Mouse (Mus musculus): Measurements from ENCODE around the gene Spef1. TPM values are rescaled to one million over a fixed set of nuclear protein-coding genes. Genes with fewer than 3 reads are reported as not detected.

The Spef1 gene
- polyA plus RNA-seq, 3 experiments from 2014 or later = 0.47 to 0.54 TPM; not detected in 1

DNA sequence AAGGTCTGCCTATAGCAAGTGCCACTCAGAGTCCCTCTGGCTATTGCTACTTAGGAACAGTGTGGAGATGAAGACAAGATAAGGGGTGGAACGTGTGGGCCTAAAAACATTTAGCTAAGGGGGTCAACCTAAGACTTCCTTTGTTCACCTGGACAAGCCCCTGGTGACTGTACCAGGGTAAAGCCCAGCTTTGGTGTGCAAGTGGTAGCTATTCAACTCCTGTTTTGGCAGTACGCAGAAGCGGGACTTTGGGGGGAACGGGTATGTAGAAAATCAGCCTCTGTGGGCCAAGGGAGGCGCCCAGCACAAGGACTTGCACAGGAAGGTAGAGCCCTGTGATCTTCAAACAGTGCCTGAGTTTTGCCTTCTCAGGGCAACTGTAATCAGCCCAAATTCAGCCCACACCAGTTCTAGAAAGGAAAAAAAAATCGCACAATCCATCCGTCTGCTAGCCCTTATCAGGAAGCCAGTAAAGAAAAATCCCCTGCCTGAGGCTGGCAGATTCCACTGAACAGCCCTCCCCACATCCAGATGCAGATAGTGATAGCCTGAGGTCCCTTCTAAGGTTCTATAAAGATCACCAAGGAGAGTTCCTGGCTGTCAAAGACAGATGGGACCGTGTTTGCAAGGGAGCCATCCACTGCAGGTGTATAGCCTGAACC is 18.6 kb upstream of the Spef1 start:
- ATAC-seq = no peak

DNA sequence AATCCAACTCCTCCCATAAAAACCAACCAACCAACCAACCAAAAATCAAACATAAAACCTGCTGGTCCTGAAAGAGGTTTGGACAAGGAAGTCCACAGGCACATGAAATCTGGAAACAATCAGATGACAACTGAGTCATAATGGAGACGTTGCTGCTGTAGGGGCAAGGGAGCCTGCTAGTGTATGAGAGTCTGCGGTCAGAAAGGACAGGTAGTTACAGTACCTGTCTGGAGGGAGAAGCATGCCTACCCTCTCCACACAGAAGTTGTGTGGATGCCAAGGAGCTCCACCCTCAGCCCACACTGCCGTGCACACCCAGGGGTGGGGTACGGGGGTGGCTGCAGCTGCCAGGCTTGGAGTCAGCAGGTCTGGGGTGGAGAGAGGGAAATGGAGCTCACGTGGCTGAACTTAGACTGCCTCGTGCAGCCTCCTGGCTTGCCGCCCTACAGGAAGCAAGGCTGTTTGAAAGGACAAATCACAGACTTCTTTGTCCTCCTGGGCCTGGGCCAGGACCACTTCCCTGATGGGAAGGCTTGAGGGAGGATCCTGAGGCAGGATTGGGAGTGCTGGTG is 17.4 kb upstream of the Spef1 start:
- ATAC-seq = no peak

DNA sequence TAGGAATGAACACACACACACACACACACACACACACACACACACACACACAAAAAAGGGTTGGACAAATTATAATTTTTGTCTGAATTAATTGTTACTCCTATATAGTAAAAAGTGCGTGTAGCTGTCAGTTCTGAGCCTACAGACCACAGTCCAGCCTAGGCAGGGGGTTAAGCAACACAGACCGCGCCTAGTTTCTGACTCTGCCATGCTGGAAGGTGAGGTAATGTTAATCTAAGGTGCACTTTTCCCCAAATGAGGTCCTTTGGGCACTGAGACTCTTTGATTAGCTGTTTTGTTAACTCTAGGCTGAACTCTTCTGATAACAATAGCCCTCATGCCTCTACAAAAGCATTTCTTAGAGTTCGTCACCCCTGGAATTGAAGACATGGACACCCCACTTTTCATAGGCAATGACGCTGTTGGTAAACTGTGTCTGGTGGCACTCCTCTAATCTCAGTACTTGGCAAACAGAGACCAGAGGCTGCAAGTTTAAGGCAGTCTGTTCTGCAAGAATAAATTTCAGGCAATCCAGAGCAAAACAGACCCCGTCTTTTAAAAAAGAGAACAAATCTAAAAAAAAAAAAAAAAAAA is 16.8 kb upstream of the Spef1 start:
- ATAC-seq = no peak

DNA sequence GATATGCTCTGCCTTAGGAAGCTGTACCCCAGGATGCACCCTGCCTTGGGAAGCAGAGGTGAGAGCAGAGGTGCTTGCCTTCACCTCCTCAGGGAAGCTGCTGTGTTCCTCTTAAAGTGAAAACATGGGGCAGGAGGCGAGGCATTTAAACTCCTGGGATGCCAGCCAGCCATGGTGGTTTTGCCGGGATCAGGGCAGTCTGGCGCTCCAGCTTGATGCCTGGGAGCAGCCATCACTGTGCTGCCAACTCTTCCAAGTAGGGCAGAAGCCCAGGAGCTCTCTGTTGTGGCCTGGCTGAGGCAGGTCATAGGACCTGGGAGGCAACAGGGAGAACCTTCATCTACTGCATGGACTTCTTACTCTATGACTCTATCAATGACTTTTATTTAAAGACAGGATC is 14.2 kb upstream of the Spef1 start:
- no peak for ATAC-seq

DNA sequence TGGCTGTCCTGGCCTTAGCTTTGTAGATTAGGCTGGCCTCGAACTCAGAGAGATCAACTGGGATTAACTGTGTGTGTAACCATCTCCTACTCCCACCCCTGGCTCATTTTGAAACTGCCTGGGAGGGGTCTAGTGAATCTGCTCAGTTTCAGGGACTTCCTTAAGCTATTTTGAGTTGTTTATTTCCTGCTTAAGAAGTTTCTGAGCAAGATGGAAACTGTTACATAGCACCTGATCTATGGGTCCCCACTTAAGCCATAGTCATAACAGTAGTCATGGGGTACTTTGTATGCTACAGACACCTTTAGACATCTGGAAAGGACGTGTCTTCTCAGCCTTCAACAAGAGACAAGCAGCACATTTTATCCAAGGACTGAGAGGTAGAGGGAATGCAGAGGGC is 13.6 kb upstream of the Spef1 start:
- ATAC-seq = no peak

DNA sequence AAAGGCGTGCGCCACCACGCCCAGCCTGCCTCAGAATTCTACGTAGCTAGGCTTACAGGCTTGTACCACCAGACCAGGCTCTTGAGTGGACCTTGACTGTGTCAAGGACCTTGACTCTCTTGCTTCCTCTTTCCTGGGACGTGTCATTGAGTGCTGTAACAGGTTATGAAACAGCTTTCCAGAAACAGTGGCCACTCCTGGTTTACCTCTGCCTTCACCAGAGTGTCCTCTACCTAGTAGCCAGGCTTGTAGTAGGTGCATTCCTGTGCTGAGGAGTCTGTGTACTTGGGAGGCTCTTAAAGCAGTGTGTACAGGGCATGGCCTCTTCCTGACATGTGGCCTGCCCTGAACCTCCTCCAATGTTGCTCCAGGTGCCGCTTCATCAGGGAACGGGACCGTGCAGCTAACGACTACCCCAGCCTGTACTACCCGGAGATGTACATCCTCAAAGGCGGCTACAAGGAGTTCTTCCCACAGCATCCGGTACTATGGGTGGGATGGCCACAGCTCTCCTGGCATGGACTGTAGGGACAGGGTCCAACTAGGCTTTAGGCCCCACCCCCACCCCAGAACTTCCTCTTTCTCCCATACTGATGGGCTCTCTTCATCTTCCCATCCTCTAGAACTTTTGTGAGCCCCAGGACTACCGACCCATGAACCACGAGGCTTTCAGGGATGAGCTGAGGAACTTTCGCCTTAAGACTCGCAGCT is 9.7 kb upstream of the Spef1 start:
- no peak for ATAC-seq

DNA sequence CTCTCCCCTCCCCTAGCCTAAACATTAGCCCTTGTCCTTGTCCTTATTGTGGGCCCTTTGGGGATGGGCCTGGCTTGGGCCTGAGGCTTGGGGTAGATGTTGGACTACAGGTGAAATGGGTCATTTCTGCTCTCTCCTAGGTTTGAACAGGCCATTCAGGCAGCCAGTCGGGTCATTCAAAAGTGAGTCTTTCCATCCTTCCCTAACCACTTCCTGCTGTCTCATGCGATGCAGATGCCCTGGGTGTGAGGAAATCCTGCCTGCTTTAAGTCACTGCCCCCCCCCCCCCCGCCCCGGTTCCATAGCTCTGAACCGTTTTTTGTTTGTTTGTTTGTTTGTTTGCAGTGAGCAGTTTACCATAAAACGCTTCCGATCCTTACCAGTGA is 3.9 kb upstream of the Spef1 start:
- peak; percentile 43 for ATAC-seq

DNA sequence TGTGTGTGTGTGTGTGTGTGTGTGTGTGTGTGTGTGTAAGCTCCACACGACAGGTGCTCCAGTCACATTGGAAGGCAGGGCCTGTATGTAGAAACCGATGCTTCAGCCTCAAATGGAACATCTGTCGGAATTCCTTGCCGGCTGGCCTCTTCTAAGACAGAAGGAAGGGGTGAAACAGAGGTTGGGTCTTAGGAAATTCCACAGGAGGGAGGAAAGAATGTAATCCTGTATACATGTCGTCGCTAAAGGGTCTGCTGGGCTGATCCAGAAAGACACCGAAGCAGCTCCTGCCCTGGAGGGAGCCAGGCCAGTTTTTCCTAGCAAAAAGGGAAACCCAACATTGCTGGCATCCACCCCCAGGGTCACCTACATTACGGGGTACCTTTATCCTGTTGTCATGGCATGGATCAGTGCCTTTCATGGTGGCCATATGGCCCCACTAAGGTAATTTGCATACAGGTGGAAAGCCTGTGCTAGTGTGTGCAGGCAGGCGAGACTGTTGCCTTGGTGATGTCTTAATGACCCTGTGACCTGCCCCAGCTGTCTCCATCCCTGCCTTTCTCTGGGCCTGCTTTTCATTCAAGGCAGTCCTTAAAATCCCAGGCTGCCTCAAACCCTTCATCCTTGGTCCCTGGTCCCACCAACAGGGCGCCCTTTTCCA is 3.4 kb upstream of the Spef1 start:
- no peak for ATAC-seq

DNA sequence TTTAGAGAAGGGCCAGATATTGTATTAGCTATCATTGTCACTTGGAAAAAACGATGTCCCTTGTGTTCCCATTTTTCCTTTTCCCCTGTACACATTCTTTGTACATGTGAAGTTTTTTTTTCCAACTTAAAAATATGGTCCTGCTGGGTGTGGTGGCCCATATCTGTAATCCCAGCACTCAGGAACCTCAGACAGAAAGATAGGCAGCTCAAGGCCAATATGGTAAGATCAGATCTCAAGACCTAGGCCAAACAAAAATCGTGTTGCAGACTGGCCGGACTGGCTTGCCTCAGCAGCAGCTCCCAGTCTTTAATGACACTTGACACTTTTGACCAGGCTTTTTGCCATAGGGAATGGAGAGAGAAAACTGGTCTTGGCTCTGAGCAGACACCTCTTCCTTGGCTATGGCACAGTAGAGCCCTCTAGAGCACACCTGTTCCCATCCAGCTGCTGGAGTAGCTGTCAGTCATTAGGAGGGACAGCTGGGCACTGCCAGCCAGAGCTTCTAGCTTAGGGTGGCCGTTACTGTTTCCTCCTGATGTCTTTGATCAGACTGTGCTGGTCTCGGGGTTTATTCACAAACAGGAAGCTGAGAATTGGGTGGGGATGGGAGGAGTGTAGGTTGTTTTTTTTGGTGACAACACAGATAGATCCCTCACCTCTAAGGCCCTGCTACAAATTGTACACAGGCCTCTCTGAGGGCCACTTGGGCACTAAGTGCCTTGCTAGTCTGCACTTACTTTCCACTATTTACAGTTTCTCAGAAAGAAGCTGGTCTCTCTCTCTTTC is 2.6 kb upstream of the Spef1 start:
- ATAC-seq = peak; percentile 37

DNA sequence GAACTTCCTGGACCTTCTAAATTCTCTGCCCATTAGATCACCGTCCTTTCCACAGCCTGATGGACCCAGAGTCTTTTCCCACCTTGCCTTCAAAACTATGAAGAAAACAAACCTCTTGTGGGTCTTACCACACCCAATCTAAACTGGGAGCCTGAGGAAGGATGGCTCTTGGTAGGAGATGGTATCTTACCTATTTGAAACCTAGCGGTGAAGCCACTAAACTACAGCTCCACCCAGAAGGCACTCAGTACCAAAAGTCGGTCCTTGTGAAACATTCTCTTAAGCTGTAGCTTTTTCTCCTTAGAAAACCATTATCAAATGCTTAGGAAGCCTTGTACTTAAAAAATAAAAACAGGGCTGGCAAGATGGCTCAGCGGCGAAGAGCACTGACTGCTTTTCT is 1.2 kb upstream of the Spef1 start:
- no peak for ATAC-seq

DNA sequence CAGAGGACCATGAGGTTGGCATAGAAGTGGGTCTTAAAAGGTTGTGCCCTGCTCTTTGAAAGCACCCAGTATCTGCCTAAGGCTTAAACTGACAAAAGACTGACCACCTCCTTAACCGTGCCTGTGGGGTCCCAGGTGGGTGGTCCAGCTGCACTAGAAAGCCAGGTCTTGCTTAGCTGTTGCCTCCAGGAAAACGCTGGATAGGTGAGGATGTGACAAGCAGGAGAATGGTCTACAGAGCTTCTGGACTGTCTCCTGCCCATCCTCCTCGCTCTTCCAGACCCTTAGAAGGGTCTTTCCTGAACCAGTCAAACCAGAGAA is 480 bp upstream of the Spef1 start:
- ATAC-seq = no peak

DNA sequence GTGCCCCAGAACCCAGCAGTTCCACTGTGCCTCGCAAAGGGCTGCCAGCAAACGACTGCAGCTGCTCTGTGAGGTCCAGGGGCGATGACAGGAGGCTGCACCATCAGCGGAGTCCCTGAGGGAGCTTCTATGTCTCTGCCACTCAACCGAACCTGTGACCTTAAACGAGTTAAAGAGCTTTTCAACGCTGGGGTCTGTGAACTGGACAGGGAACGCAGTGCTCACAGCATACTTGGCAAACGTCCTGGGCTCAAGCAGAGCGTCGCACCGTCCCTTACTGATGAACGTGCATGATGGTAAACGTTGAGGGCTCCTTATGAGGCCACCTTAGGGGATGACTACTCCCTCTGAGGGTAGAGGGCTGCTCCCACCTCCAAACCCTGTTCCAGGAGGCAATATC is 739 bp downstream of the Spef1 start:
- no peak for ATAC-seq

DNA sequence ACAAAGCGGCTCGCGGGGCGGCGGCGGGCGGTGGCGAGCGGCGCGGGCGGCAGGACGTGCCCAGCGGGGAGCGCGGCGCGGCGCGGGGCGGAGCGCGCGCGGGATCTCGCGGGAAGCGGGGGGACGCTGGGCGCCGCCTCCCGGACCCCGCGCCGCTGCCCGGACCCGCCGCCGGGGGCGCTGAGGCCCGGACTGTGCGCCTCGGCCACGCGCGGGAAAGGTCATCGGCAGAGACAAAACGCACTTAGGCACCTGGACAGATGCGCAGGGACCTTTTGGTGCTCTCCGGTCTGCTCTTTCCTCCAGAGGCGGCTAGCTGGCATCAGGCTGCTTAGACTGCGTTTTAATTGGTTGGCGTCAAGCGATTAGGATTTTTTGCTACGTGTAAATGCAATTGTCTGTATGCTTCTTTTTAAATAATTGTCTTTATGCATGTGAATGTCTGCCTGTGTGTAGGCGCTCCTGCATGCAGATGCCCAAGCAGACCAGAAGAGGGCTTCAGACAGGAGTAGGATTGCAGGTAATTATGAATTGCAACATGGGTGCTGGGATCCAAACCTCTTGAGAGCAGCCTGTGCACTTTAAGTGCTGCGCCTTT is 7.0 kb downstream of the Spef1 start, which contains the start of gene Cenpb:
Gene Cenpb (minus strand): TSS at position 78 of the 598 bp plus-strand sequence.
- peak; percentile 76 for ATAC-seq

DNA sequence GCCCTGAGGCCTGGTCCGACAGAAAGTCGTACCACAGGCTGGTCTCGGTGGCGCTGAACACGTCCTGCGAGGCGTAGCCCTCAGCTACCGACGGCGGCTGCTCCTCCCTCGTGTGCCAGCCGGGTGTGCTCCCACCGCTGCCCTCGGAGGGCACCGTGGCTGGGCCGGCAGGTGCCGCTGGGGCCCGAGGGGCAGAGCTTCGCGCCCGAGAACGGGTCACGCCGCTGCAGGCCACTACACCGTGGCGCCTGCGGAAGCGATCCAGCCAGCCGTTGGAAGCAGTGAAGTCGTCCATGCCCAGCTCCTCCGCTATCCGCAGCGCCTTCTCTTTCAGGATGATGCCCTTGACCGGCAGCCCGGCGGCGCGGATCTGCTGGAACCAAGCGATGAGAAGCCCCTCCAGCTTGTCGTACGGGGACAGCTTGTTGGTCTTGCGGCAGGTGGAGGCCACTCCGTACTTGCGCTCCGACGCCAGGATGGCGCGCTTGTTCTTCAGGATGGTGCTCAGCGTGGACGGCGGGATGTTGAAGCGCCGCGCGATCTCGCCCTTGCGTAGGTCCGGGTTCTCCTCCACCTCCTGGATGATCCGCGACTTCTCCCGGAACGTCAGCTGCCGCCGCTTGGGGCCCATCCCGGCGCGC is 7.7 kb downstream of the Spef1 start:
- peak; percentile 32 for ATAC-seq

DNA sequence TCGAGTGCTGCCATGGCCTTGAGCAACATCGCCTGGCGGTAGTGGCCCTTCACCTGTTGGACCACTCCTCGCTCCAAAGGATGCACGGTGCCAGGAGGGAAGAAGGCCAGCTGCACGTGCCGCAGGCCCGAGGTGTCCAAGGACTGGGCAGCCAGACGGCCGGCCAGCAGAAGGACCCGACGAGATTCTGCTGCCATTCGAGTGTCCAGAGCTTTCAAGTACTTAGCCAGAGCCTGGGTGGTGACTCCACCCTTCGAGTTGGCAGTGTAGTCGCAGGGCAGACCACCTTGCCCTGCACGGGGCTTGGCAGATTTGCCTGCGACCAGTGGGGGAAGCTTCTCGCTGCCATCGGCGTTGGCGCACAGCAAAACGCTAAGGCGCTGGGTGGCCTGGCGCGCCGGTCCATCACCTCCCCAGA is 8.2 kb downstream of the Spef1 start:
- no peak for ATAC-seq

DNA sequence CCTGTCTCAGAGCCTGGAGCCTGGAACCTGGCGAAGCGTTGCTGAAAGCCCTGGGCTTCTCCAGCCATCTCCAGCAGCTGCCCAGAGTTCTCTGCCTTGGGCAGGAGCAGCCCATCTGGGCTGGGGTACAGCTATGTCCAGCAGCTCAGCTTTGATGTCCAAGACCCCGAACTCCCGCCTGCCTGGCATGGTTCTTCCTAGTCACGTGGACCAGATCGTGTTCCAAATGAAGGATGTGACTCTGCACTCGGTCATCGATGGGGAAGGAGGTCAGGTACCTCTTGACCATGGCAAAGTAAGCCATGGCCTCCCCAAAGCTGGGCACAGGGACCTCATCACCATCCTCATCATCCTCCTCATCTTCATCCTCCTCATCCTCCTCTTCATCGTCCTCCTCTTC is 9.2 kb downstream of the Spef1 start:
- no peak for ATAC-seq

DNA sequence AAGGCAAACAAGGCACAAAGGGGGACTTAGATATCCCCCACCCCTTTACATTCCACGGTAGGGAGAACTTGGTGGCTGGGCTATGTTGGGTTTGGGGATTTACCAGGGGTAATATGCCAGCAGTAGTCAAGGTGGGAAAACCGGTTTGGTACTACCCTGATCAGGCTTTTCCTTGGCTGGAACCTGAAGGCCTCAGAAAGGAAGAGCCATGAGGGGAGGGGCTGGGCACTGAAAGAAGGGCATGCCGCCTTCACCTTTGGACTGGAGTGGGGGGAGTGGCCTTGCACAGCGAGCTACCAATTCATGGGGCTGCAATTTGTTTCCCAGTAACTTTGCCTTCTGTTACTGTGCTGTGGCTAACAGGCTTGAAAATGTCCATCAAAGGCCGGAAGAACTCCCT is 10.6 kb downstream of the Spef1 start:
- no peak for ATAC-seq

DNA sequence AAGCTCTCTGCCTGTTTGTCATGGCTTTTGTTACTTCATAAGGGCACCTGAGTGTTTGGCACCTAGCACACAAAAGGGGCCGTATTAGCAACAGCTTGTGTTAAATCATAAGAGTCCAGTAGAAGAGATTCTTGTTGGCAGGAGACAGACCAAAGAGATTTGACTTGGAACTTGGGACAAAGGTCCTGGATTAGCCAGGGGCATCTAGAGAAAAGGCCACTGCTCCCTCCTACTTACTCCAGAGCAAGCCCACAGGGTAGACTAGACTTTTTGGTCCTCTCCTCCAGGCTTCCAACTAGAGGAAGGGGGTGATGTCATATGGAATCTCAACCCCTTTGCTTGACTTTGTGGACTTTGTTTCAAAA is 11.2 kb downstream of the Spef1 start:
- ATAC-seq = no peak

DNA sequence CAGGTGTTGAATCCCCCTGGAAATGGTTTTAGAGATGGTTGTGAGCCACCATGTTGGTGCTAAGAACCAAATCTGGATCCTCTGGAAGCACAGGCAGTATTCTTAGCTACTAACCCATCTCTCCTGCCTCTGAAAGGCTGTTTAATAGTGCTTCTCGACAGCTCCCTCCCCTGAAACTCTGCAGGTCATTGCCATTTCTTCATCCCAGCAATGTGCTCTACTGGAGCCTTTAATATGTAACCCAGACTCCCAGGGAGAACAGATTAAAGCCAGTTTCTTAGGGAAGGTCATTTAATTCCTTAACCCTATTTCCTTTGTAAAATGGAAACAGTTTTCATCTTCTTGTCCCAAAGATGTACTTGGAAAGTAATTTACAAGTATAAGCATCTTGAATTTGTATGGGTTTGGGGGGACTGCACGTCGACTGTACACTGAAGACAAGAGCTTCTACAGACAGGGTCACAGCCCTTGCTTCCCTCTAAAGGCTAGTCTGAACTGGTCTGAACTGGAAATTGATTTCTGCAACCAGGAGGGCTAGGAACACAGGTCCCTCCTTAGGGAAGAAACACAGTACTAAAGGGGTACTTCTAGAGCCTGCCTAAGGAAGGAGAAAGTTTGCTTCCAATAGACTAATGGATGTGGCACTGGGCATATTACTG is 11.7 kb downstream of the Spef1 start:
- ATAC-seq = no peak

DNA sequence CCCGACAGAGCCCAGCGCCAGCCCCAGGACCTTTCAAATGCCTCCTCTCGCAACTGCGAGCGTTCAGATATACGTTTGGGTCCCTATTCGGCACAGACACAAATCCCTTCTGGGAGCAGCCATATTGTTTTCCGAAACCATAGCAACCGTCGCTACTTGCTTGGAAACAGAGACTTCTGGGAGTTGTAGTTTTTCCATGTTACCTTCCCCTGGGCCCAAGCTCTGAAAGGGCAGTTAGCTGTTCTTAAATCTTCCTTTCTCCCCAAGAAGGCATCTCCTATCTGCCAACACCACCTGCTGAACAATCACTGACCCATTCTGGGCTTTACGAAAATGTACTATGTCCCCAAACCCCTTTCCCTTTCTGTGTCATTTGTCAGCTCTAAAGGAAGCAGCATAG is 12.4 kb downstream of the Spef1 start:
- ATAC-seq = peak; percentile 91

DNA sequence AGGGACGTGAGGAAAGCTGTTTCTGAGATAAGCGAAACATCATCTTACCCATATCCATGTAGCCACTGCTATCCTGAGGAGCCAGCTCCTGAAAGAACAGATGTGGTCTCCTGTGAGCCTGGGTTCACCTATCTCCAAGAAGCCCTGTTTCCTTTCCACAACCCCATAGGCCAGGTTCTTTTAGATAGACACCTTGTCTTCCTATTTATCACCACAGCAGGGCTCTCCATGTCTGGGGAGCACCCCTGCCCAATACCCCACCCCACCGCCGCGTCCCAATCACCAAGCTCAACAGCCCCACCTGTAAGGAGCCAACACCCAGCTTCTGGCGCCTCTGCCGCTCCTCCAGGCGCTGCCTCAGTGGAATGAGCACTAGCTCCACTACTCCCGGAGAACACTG is 14.8 kb downstream of the Spef1 start:
- no peak for ATAC-seq

Data from inflammation-experienced regulatory T-cells, adult 6 months (primary cell).